Mouse (Mus musculus) erythroblast, adult 5-6 weeks (primary cell): ENCODE data around the gene Nae1. TPM values are rescaled to one million over a fixed set of nuclear protein-coding genes. Genes with fewer than 3 reads are reported as not detected.
"Not testable (repeated sequence)": the region's sequence is repeated elsewhere in the genome, so short reads cannot be mapped to it uniquely, and the experiment has no call there.

ENCODE experiments used
- ATAC-seq: replicated peaks from 2 replicates; pipeline ENCODE4 v1.8.0; 2016; ENCODE audit warnings: moderate number of reproducible peaks, mild to moderate bottlenecking, moderate TSS enrichment, inconsistent platforms; ENCODE audit not compliant: poor library complexity, low FRiP score, severe bottlenecking
- total RNA-seq, 2 experiments: library from RNA; stranded (forward) in 1 of 2; stranded (reverse) in 1 of 2; fragments of 150-400 nt in 1 of 2; fragments of 200-764, 138-1000 nt in 1 of 2; gene quantifications; 2 replicates each; pipeline versions ENCODE4 v1.2.3 to v1.2.4; 2015 to 2017; ENCODE audit warnings: low replicate concordance in 2 of 2

Gene Nae1
- total RNA-seq (2015; ENCODE audit: low replicate concordance) (14.4 and 25.4 TPM in 2 replicates), total RNA-seq (2017; ENCODE audit: low replicate concordance) (19.0 and 28.0 TPM in 2 replicates)

- ATAC-seq, result peak; percentile 96
These were observed at the start of gene Nae1, which contains the start of gene Car7 for GRCm38 (mm10) chr8:104533971-104534778. TSS of gene Nae1 (minus strand) at chr8:104534637. TSS of gene Car7 (plus strand) at chr8:104534689.

- ATAC-seq, result not testable (repeated sequence)
These were observed 43.2 kb upstream of the Nae1 start for GRCm38 (mm10) chr8:104577606-104578005.

- no peak for ATAC-seq
These were observed 42.4 kb upstream of the Nae1 start for GRCm38 (mm10) chr8:104576820-104577219.

GRCm38 (mm10) chr8:104570436-104571343 is 36.3 kb upstream of the Nae1 start:
- peak; percentile 86 for ATAC-seq

GRCm38 (mm10) chr8:104569559-104569958 is 35.1 kb upstream of the Nae1 start:
- ATAC-seq, result no peak

- no peak for ATAC-seq
These were observed 31.0 kb upstream of the Nae1 start for GRCm38 (mm10) chr8:104565457-104565798.

GRCm38 (mm10) chr8:104564633-104565456 is 30.4 kb upstream of the Nae1 start:
- ATAC-seq, result peak; percentile 91

- ATAC-seq, result no peak
These were observed 26.3 kb upstream of the Nae1 start for GRCm38 (mm10) chr8:104560731-104561130.

GRCm38 (mm10) chr8:104557226-104557625 is 22.8 kb upstream of the Nae1 start:
- no peak for ATAC-seq

GRCm38 (mm10) chr8:104555191-104555590 is 20.8 kb upstream of the Nae1 start:
- no peak for ATAC-seq

- ATAC-seq, result no peak
These were observed 9.1 kb upstream of the Nae1 start for GRCm38 (mm10) chr8:104543440-104544045.

GRCm38 (mm10) chr8:104542160-104542559 is 7.7 kb upstream of the Nae1 start:
- ATAC-seq, result no peak

- no peak for ATAC-seq
These were observed 7.1 kb upstream of the Nae1 start for GRCm38 (mm10) chr8:104541515-104541880.

- ATAC-seq, result no peak
These were observed 6.5 kb upstream of the Nae1 start for GRCm38 (mm10) chr8:104540710-104541514.

- no peak for ATAC-seq
These were observed 5.8 kb upstream of the Nae1 start for GRCm38 (mm10) chr8:104540238-104540637.

- ATAC-seq, result no peak
These were observed 5.1 kb upstream of the Nae1 start for GRCm38 (mm10) chr8:104539566-104539965.

- ATAC-seq, result no peak
These were observed 4.5 kb upstream of the Nae1 start for GRCm38 (mm10) chr8:104538896-104539295.

GRCm38 (mm10) chr8:104536028-104536427 is 1.6 kb upstream of the Nae1 start:
- no peak for ATAC-seq

- ATAC-seq, result peak; percentile 30; the same call in 1 of the 2 replicates
These were observed 941 bp upstream of the Nae1 start for GRCm38 (mm10) chr8:104535378-104535777.
